Mouse (Mus musculus) layer of hippocampus, postnatal 36 days (tissue): ENCODE results near the gene Sntb2. TPM values are rescaled to one million over a fixed set of nuclear protein-coding genes. Genes with fewer than 3 reads are reported as not detected.

Source experiments
- DNase-seq, 2 experiments: peaks; one replicate each; pipeline ENCODE4 v3.0.0; 2022
- total RNA-seq, 2 experiments: library from RNA; stranded (reverse); gene quantifications; 2 replicates each; pipeline ENCODE4 v1.2.3; 2021

Sntb2 gene
- total RNA-seq, 2 experiments from 2014 or later, result 22.4 to 27.9 TPM

DNA sequence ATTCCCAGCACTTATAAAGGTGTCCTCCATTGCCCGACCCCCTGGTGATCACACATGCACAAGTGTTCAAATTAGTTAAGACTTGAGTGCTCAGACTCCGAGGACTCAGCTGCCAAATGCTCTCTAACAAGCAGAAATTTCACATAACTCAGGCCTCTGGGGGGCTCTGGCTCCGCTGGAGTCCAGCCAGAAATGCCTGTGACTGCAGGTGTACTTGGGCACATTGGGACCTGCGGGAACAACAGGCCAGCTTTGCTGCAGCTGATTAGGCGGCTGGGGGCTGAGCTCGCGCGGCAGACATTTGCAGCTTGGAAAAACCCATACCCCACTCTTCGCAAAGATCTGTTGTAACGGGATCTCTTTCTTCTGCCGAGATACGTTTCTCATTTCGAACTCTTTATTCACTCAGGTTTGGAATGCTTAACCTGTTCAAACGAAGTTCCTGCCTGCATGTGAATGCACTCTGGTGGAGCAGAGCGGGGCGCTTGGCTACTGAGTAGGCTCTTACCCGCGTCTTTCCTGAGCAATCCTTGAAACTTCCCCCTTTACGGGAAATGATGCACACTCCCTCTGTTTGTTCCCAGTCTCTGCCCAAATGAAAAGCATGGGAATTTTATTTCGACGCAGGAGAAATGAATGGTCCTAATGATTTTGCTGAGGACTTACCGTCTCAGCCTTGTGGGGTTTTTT is 3.0 kb upstream of the Sntb2 start:
- peak; percentile 20 to 22 for DNase-seq

GRCm38 (mm10) chr8:106933506-106934143 is 1.9 kb upstream of the Sntb2 start:
- DNase-seq, result no peak

- DNase-seq, result no peak
These were observed 1.1 kb upstream of the Sntb2 start for GRCm38 (mm10) chr8:106934226-106934977.

GRCm38 (mm10) chr8:106935899-106936477 is 438 bp downstream of the Sntb2 start:
- peak; percentile 31 to 49 for DNase-seq

DNA sequence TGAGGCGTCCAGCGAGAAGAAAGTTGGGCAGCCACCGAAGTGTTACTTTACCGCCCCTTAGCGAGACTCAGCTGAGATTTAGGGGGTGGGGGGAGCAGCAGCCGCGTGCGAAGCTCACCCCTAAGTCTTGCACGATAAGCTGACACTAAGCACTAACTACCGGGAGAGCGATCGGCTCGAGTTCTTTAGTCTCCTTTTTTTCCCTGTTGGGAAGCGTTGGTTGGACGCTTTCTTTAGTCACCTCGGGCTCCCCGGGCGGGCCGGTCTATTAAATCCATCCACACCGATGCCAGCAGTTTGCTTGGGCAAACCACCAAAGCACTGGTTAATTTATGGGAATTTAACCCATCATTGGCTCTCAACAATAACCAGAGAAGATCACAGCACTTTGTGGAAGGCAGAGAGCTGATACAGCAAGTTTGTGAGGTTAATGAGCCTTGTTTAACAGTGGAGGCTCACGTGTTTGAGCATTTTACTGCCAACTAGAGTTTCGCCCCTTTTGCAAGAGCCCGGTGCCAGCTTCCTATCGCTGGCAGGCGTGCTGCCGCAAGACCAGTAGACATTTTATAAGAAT is 1.0 kb downstream of the Sntb2 start:
- peak; percentile 27 to 29 for DNase-seq

DNA sequence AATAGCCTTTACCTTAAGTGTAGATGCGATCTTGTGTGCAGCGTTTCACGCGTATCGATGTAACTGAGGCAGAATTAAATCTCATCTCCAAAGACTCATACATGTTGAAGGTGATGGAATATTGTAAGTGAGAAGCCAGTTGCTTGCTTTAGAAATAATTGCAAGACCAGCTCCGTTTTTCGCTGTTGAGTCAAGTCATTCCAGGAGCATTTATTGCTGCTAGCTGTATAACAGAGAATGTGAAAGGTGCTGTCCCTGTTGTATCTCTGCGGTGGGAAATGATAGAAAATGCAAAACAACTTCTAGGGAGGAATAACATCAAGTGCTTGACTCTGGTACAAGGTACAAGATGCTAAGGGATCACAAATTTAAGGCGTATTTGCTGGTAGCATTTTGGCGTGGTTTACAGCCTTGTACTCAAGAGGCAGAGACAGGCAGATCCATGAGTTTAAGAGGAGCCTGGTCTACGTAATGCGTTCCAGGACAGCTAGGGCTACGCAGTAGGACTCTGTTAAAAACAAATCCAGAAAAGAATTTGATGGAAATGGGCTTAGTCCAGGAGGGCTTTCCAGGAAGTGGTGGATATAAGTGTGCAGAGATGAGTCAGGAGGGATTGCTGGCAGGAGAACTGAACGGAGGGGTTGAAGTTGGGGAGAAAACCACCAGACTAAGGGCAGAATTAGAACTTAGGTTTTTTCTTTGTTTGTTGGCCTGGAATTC is 1.7 kb downstream of the Sntb2 start:
- DNase-seq, result no peak

DNA sequence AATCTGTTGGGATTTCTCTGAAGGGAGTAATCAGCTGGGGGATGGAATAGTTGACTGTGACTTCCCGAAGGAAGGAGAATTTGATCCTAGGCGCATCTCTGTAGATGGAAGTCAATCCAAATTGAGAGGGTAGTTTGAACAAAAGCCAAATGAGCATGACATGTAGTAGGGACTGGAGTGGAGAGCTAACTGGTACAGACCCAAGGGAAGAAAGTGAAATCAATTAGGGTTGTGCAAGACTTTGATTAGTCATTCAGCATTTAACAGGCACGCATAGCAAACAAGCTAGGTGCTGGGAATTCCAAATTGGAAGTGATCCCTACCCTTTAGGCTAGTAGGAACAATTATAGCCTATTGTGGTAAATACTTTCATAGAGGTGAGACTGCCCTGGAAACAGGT is 6.3 kb downstream of the Sntb2 start:
- DNase-seq, result no peak

DNA sequence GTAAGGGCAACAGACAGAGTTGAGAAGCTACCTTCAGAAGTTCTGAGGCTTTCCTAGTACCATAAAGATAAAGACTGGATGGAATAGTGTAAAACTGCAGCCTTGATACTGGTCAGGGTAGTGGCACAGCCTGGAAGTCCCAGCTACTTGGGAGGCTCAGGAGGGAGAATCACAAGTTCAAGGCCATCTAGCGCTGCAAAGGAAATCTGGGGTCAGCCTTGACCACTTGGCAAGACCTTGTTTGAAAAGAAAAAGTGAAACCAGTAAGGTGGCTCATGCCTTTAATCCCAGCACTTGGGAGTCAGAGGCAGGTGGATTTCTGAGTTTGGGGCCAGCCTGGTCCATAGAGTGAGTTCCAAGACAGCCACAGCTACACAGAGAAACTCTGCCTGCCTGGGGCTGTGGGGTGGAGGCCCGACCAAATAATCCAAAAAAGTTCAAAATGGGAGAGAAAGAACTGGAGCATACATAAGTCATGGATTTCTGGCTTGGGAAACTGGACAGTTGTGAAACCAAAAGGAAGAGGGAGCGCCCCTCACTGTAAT is 8.4 kb downstream of the Sntb2 start:
- no peak for DNase-seq

DNA sequence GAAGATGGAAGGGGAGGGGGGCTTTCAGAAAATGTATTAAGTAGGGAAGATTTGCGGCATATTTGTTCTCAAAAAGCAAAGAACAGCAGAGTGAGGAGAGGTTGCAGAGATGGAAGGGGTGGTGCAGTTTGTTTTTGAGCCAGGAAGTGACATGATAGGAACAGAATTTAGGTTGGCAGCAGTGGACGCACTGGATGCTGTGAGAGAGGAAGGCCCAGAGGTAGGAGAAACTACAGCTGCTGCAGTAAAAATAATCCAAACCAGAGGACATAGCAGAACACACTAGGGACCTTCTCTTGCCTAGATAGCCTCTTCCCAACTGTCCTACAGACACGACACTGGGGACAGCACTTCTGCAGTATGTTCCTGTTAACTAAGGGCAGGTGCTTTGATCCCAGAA is 9.2 kb downstream of the Sntb2 start:
- DNase-seq, result no peak

DNA sequence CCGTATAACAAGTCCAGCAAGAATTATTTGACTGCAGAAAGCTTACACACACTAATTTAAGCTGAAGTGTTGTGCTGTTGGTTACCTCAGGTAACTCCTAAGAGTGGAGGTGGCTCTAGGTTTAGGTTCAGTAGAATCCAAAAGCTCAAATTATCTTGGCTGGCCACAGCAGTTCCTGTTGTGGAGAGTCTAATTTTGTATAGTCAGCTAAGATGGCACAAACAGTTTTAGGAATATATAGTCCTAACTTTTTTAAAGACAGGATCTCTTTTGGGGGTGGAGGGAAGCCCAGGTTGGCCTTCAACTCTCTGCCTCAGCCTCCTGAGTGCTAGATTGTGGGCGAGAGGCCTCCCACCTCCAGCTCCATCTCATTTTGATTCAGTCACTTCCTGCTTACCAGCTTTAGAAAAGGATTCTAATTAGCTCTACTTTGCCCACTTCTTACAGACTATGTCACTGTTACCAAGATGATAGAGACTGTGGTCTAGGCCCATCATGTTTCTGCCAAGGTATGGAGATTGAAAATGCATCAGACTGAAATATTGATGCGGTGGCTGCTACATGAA is 13.2 kb downstream of the Sntb2 start:
- no peak for DNase-seq

DNA sequence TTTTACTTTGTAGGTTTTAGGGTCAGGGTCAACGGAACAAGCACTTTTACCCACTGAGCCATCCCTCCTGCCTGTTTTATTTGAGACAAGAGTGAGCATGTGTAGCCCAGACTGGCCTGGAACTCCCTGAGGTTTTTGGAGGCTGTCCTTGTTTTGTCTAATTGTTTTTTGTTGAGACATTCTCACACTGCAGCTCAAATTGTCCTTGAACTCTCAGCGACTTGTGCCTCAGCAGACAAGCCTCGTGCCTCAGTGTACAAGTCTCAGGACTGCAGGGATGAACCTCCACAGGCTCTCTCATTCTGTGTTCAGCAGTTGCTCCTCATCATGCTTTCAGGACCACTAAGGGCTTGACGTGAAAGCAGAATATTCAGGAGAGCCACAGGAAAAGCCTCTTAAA is 16.2 kb downstream of the Sntb2 start:
- no peak for DNase-seq

- no peak for DNase-seq
These were observed 18.0 kb downstream of the Sntb2 start for GRCm38 (mm10) chr8:106953571-106953970.

GRCm38 (mm10) chr8:106957086-106957485 is 21.5 kb downstream of the Sntb2 start:
- no peak for DNase-seq

- DNase-seq, result no peak
These were observed 22.7 kb downstream of the Sntb2 start for GRCm38 (mm10) chr8:106958212-106958611.

DNA sequence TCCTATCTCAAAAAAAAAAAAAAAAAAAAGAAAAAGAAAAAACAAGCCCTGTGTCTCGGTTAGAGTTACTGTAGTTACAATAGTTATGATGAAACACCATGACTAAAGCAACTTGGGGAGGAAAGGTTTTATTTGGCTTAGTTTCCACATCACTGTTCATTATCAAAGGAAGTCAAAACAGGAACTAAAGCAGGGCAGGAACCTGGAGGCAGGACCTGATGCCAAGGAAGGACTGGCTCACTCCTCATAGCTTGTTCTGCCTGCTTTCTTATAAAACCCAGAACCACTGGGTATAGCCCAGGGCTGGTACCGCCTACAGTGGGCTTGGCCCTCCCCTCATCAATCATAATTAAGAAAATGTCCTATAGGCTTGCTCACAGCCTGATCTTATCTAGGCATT is 24.1 kb downstream of the Sntb2 start:
- DNase-seq, result no peak

GRCm38 (mm10) chr8:106962322-106962721 is 26.8 kb downstream of the Sntb2 start:
- no peak for DNase-seq

DNA sequence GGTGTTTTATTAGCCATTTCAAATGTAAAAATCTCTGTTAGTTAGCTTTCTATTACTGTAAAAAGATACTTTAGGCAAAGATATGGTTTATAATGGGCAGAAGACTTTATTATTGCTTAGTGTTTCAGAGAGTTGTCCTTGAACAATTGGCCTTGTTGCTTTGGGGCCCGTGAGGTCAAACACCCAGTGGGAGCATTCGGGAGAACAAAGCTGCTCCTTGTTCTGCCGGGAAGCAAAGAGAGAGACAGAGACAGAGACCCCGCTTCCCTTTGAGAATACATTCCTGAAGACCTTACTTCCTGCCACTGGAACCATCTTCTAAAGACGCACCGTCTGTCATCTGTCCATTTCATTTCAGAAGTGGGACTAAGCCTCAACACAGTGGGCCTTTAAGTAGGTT is 27.8 kb downstream of the Sntb2 start:
- DNase-seq, result no peak

DNA sequence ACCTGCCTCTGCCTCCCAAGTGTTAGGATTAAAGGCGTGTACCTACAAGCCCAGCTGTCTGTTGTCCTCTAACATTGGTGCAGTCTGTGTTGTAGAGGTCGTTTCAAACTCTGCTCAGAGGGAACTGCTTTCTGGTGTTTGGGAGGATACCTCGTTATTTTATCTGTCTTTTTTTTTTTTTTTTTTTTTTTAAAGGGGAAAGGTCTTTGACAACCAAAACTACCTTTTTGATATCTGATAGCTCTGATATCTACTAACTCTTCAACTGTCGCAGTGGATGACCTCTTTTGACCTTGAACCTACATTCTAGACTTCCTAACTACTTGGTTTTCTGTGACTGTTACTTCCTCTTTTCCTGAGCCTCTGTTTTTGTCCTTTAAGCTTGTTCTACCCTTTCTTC is 29.0 kb downstream of the Sntb2 start:
- no peak for DNase-seq

- DNase-seq, result no peak
These were observed 34.4 kb downstream of the Sntb2 start for GRCm38 (mm10) chr8:106969964-106970363.

- DNase-seq, result no peak
These were observed 36.4 kb downstream of the Sntb2 start for GRCm38 (mm10) chr8:106971916-106972315.

GRCm38 (mm10) chr8:106972538-106973264 is 37.2 kb downstream of the Sntb2 start:
- DNase-seq, result no peak
